Mouse (Mus musculus): ENCODE data around the gene Olfr43.

The Olfr43 gene

DNA sequence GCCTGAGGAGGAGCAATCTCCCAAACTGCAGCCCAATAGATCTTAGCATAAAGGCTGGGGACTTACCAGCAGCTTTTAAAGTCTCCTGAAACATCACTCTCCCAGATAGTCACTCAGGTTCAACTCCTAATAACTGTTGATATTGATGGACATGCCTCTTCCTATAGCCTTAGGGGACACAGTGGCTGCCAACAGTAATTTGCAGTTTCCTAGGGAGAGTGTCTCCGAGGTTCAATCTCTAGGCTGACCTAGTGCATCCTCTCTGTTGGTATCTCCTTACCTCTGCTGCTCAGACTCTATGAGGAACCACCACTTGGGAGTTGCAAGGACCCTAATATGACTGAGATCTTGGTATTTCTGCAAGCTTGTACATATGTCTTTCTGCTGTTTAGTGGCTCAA, at the start of gene Olfr43:
Olfr43 (minus strand) TSS at position 101 of the 400 bp plus-strand sequence.
- DNase-seq (ENCODE audit: low read depth, low spot score): no peak

DNA sequence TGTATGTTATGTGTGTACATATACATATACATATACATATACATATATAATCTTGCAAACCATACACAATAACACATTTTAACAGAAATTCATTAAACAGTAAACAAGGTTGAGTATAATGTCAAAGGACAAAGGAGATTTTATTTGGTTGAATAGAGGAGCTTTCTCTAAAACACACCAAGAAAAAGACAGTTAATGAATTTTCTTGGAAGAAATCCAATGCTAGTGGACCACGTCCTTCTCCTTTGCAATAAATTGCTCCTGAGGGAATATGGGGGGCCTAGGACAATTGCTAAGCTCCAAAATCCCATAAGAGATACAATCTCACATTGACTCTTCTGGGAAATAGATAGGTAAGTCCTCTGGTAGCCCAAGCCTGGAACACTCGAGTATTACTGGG, 48.3 kb upstream of the Olfr43 start, which contains the start of gene Olfr406:
Olfr406 (plus strand) TSS at position 301 of the 400 bp plus-strand sequence.
- DNase-seq (ENCODE audit: low read depth, low spot score): no peak

DNA sequence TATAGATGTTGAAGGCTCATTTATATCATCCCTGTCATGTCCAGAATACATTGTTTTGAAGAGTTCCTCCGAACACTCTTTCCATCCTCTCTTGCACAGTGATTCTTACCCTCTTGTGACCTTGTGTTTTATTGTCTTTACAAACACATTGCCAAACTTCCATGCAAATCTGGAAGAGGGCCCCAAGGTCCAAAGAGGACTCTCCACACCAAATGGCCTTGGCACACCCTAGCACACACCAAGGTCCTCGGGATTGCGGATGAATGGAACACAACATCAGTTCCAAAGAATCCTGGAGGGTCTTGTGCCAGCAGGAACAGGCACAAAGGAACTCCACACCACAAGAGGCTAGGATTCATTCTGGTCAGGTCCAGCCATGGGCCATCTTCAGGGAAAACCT, 30.0 kb upstream of the Olfr43 start:
- DNase-seq (ENCODE audit: low read depth, low spot score): no peak

DNA sequence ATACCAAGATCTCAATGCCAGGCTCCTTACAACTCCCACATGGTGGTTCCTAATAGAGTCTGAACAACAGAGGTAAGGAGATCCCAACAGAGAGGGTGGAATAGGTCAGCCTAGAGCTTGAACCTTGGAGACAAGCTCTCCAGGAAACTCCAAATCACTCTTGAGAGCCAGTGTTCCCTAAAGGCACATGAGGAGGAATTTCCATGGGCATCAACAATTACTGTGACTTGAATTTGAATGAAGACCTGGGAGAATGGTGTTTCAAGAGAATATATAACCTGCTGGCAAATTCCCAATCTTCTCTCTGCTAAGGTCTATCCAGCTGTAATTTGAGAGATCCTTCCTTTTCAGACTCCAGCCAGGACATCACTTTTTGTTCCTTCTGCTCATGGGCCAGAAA, 25.2 kb downstream of the Olfr43 start, which contains the start of gene Olfr403:
Olfr403 (plus strand) TSS at position 301 of the 400 bp plus-strand sequence.
- DNase-seq (ENCODE audit: low read depth, low spot score): no peak

DNA sequence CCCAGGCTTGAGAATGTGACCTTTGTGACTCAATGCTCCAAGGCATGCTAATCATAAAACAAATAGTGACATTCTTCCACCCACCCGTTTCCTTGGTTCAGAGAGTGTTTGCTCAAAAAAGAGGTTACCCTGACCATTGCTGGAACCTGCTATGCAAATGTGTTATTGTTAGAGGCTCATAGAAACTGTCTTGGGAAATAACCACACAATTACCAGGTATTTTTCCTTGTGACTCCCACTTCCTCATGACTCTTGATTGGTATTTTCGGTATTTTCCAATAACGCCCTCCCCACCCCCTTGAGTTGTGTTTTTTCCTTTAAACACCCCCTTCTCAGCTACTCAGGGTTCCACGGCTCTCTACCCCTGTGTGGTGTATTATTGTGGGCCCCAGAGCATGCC, 27.4 kb downstream of the Olfr43 start:
- DNase-seq (ENCODE audit: low read depth, low spot score): no peak

DNA sequence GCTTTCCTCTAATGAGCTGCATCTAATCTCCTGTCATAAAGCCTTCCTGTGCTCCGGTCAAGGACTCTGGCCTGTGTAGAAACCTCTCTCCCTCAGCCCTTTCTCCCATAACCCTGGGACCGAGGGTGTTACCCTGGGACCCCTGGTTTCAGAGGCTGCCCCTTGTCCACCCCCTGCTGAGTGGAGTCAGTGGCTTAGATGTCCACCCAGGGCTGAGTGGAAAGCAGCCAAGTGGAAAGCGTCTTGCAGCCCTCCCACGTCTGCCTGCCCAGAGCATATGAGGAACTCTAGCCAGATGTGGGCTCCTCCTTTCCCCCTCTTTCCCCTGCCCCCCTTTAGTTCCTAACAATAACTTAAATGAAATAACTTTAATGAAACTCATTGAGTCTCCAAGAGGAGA, 28.0 kb downstream of the Olfr43 start:
- DNase-seq (ENCODE audit: low read depth, low spot score): no peak

DNA sequence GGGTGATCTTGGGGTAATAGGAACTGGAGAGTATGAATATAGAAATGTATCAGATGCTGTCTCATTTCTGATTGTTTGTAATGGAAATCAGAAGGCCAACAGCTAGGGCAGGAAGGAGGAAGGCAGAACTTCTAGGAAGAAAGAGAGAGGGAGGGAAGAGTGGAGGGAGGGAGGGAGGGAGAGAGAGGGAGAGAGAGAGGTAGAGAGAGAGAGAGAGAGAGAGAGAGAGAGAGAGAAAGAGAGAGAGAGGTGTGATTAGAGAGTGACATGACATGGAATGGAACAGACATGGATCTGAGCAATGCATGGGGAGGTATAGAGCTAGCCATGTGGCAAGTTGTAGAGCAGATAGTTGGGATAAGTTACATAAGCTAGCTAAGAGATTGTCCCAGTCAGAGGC, 42.4 kb downstream of the Olfr43 start:
- DNase-seq (ENCODE audit: low read depth, low spot score): no peak

Measured in 3T3-L1 (cell line).